Mouse (Mus musculus) hindbrain, embryonic 15.5 days (tissue): ENCODE results near the gene Fbxo8. TPM values are rescaled to one million over a fixed set of nuclear protein-coding genes. Genes with fewer than 3 reads are reported as not detected.

Experiments used
- ATAC-seq: fragments of 200-750 bp; cut with Nextera tagmentation; 2 replicates; pipeline ENCODE4 v1.8.0; 2017; ENCODE audit warnings: low read depth, moderate number of reproducible peaks, moderate TSS enrichment; ENCODE audit not compliant: low FRiP score
- H3K27ac ChIP-seq: fragments of 300-500 bp; sonication (generic); replicated peaks from 2 replicates; pipeline ENCODE4 v1.5.1; 2015; ENCODE audit warnings: mild to moderate bottlenecking, inconsistent platforms
- H3K27me3 ChIP-seq: fragments of 300-500 bp; sonication (generic); 2 replicates; pipeline ENCODE4 v1.6.1; 2015; ENCODE audit warnings: control low read depth, inconsistent platforms
- H3K36me3 ChIP-seq: fragments of 300-500 bp; sonication (generic); 2 replicates; pipeline ENCODE4 v1.6.1; 2015; ENCODE audit warnings: control low read depth, inconsistent platforms
- H3K4me1 ChIP-seq: fragments of 300-500 bp; sonication (generic); replicated peaks from 2 replicates; pipeline ENCODE4 v1.6.1; 2015; ENCODE audit warnings: control low read depth, inconsistent platforms
- H3K4me2 ChIP-seq: fragments of 300-500 bp; sonication (generic); 2 replicates; pipeline ENCODE4 v1.6.1; 2015; ENCODE audit warnings: moderate library complexity, mild to moderate bottlenecking, inconsistent platforms
- H3K4me3 ChIP-seq: fragments of 300-500 bp; sonication (generic); 2 replicates; pipeline ENCODE4 v1.5.1; 2015; ENCODE audit warnings: mild to moderate bottlenecking, inconsistent platforms
- H3K9ac ChIP-seq: fragments of 300-500 bp; sonication (generic); 2 replicates; pipeline ENCODE4 v1.6.1; 2015; ENCODE audit warnings: inconsistent platforms
- H3K9me3 ChIP-seq: fragments of 300-500 bp; sonication (generic); 2 replicates; pipeline ENCODE4 v1.6.1; 2016; ENCODE audit warnings: control low read depth, inconsistent platforms
- WGBS: fragments of 180-500 bp; shearing (Covaris S2); methylation state at CpG from one replicate; pipeline ENCODE4 v1.1.7; 2015; 5-methylcytosine and 5-hydroxymethylcytosine counted together
- polyA plus RNA-seq: library from polyadenylated mRNA; unstranded; fragments of >200 nt; fragmentation: Nextera tagmentation; extraction: Ambion mirVana; gene quantifications from 2 replicates; pipeline ENCODE4 v1.2.1, GENCODE M21; 2015

Gene Fbxo8
- polyA plus RNA-seq, 1 experiment from 2014 or later = 42.4 TPM

DNA sequence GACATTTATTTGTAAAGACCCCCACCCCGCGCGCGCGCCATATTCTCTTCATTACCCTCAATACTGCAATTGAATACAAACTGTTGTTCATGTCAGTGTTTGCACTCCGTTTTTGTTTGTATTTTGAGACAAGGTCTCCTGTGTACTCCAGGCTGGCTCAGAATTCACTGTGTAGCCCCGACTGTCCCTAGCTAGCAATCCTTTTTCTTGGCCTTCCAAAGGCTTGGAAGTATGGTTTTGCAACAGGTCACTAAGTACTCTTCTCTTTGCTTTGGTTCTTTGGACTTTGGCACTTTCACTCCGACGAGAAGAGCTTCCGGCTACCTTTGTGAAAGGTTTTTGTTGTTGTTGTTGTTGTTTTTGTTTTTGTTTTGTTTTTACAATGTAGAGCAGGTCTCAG lies 1.2 kb downstream of the Fbxo8 start:
- ATAC-seq = no peak

DNA sequence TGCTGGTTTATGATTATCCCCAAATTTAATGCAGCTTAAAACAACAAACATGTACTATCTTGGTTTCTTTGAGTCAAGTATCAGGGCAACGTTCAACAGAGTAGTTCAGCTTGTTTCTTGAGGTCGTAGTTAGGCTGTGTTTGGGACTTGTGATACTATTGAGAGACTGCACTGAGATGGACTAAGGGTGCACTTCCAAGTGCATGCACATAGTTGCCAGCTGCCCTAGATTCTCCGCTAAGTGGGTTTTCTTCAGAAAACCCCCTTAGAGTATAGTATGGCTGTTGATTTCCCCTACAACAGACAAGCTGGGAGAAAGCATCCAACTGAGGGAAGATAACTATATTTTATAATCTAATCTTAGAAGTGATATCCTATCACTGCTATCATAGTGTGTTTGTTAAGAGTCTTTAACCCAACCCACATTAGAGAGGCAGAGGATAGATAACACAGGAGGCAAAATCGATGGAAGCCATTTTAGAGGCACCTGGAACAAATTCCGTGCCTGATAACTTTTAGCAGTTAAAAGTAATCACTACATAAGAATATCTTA lies 1.7 kb downstream of the Fbxo8 start:
- no peak for ATAC-seq
- no peak overlapping the region for H3K4me3 ChIP-seq
- no peaks in the 10 kb centered on the region for H3K36me3 ChIP-seq
- WGBS = 81% methylated on average over 5 of the region's 5 CpGs
- H3K4me2 ChIP-seq = peak overlapping the region; percentile 70
- H3K27ac ChIP-seq = no peak overlapping the region
- H3K27me3 ChIP-seq = no peaks in the 10 kb centered on the region
- H3K9me3 ChIP-seq = no peaks in the 10 kb centered on the region
- no peak overlapping the region for H3K9ac ChIP-seq
- H3K4me1 ChIP-seq = peaks cover 17% of the 10 kb centered on the region

More for the DNA sequence above, 1.2 kb downstream of the Fbxo8 start:
- Histone ChIP-seq H3K9ac (peak overlapping the region; percentile 70), H3K4me3 (peak overlapping the region; percentile 86), H3K27me3 (no peaks in the 10 kb centered on the region), H3K27ac (no peak overlapping the region), H3K36me3 (no peaks in the 10 kb centered on the region), H3K9me3 (no peaks in the 10 kb centered on the region), H3K4me1 (peaks cover 17% of the 10 kb centered on the region), H3K4me2 (peak overlapping the region; percentile 70)
- WGBS = 26% methylated on average over 10 of the region's 10 CpGs

DNA sequence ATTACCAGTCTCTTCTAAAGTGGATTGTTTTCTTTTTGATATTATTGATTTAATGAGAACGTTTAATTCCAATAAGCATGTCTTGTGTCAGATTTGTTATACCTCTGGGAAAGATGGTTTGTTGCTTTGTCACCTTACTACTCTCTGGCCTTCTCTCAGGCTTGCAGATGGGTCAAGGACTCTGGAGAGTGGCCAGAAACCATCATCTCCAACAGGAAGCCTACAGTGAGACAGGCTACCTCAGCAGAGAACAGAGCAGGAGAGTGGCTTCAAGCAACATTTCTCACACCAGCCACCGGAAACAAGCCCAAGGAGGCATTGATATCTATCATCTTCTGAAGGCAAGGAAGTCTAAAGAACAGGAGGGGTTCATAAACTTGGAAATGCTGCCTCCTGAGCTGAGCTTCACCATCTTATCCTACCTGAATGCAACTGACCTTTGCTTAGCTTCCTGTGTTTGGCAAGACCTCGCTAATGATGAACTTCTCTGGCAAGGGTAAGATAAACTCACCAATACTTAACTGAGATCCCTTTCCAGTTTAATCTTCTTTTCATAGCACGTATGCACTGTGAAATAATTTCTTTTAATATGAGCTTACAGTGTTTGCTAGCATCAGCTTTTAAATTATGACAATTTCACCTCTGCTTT lies 13.6 kb downstream of the Fbxo8 start:
- Histone ChIP-seq H3K4me1 (no peaks in the 10 kb centered on the region), H3K9me3 (no peaks in the 10 kb centered on the region), H3K9ac (no peak overlapping the region), H3K4me3 (no peak overlapping the region), H3K27me3 (no peaks in the 10 kb centered on the region), H3K4me2 (no peak overlapping the region), H3K36me3 (no peaks in the 10 kb centered on the region), H3K27ac (no peak overlapping the region)
- no peak for ATAC-seq
- WGBS = 88% methylated on average over 4 of the region's 4 CpGs

DNA sequence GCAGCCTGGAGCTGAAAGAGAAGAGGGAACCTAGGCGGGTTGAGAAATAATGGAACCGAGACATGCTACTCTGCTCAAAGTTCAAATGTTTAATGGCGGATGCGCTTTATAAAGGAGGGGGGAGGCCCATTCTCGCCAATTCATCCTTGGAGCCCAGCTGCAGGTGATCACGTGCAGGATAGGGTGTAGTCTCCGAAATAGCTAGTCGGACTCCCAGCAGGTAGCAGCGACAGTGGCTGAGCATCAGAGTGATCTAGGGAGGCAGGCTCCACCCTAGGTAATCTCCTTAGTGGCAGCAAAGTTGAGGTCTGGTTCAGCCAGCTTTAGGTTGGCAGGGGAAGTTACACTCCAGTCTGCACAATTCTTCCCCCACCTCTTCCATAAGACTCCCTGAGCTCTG lies 16.0 kb downstream of the Fbxo8 start:
- Histone ChIP-seq H3K27me3 (no peaks in the 10 kb centered on the region), H3K4me2 (no peak overlapping the region), H3K9ac (no peak overlapping the region), H3K4me1 (no peaks in the 10 kb centered on the region), H3K27ac (no peak overlapping the region), H3K9me3 (no peaks in the 10 kb centered on the region), H3K4me3 (no peak overlapping the region), H3K36me3 (0 out of 2 replicates have a peak, but pooled peaks cover 3% of the 10 kb centered on the region)
- WGBS = 90% methylated on average over 9 of the region's 9 CpGs
- no peak for ATAC-seq

DNA sequence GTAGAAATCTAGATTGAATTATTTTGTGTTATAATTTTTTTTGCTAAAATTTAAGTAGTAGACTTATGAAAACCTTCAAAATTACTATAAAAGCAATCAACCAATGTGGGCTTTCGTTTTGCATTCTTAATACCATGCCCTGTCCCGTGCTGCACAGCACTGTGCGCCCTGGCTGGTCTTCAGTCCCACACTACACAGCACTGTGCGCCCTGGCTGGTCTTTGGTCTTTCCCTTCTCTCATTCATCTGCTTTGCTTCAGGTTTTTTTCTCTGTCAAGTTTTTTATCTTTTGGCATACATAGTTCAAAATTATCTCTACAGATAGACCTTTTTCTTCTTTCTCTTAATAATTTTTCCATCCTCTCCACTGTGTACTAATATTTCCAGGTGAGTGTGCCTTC lies 30.0 kb downstream of the Fbxo8 start:
- 94% methylated on average over 4 of the region's 4 CpGs for WGBS
- H3K4me1 ChIP-seq = no peaks in the 10 kb centered on the region
- H3K4me2 ChIP-seq = no peak overlapping the region
- H3K36me3 ChIP-seq = no peaks in the 10 kb centered on the region
- no peak for ATAC-seq
- no peak overlapping the region for H3K27ac ChIP-seq
- no peak overlapping the region for H3K9ac ChIP-seq
- H3K9me3 ChIP-seq = no peaks in the 10 kb centered on the region
- H3K4me3 ChIP-seq = no peak overlapping the region
- no peaks in the 10 kb centered on the region for H3K27me3 ChIP-seq

DNA sequence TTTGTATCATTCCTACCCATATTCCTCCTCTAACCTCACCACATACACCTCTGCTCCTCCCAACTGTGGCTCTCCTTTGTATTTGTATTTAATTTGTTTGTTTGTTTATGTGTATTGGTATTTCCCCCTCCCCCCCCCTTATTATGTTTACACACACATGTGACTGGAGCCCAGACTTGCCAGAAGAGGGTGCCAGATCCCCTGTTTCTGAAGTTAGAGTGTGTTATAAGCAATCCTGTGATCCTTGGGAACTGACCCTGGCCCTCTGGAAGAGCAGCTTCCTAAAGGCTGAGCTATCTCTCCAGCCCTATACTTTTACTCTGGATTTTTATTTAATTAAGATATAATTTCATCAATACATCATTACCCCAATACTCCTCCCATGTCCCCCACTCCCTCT lies 32.0 kb downstream of the Fbxo8 start:
- Histone ChIP-seq H3K36me3 (no peaks in the 10 kb centered on the region), H3K27me3 (no peaks in the 10 kb centered on the region), H3K4me3 (no peak overlapping the region), H3K9me3 (no peaks in the 10 kb centered on the region), H3K4me2 (no peak overlapping the region), H3K9ac (no peak overlapping the region), H3K4me1 (no peaks in the 10 kb centered on the region), H3K27ac (no peak overlapping the region)
- ATAC-seq = no peak

DNA sequence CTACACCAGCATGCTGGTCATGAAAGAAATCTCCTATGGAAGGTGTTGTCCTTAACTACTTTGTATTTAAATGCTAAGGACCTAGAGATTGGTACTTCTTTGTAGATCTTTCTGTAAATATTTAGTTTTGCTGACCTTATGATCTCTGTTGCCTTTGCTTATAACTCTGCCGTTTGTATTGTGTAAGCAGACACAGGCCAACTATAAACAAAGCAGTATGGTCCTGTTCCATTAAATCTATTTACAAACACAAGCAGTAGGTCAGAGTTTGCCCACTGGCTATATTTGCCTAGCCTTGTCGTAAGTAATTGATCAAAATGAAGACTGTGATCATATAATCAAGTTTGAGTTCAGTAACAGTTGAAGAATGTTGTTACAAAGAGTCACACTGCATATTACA lies 38.1 kb downstream of the Fbxo8 start:
- WGBS = 96% methylated on average over 2 of the region's 2 CpGs
- H3K9me3 ChIP-seq = no peaks in the 10 kb centered on the region
- peaks cover 7% of the 10 kb centered on the region; the same call in 1 of the 2 replicates for H3K36me3 ChIP-seq
- no peak overlapping the region for H3K4me3 ChIP-seq
- no peaks in the 10 kb centered on the region for H3K4me1 ChIP-seq
- no peaks in the 10 kb centered on the region for H3K27me3 ChIP-seq
- H3K9ac ChIP-seq = no peak overlapping the region
- no peak overlapping the region for H3K4me2 ChIP-seq
- no peak overlapping the region for H3K27ac ChIP-seq
- no peak for ATAC-seq

DNA sequence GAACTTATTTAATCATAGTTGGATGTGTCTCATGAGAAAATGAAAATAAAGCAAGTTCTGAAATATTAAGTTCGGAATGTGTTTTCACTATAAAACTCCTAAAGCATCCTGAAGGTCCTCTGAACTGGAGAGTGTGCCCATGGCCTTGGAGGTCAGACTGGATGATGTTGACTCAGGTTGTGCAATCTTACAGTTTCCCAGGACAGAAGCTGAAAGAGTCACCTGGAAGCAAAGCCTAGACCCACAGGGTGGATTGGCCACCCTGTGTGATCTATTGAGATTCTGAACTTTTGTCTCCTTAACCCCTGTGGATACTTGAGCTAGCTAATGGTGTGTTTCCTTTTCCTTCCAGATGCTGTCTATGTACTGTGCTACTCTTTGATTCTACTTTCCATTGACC lies 40.2 kb downstream of the Fbxo8 start:
- WGBS = 89% methylated on average over 1 of the region's 1 CpGs

DNA sequence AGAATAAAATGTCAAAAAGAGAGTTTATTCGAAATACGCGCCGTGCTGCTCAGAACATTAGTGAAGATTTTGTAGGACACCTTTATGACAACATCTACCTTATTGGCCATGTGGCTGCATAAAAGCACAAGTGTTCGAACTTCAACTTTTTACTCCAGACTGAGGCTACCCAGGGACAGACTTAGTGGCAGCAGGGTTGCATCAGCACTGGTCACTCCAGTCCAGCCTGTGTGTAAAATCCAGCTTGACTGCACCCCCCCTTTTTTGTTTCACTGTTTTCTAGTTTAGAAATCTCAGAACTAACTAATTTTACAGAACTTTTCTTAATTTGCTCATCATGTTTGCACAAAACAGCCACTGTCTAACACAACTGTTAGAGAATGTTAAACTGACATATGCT lies 40.6 kb downstream of the Fbxo8 start:
- H3K27me3 ChIP-seq = no peaks in the 10 kb centered on the region
- H3K27ac ChIP-seq = no peak overlapping the region
- ATAC-seq = no peak
- peaks cover 7% of the 10 kb centered on the region; the same call in 1 of the 2 replicates for H3K36me3 ChIP-seq
- H3K9ac ChIP-seq = no peak overlapping the region
- H3K4me2 ChIP-seq = no peak overlapping the region
- H3K4me3 ChIP-seq = no peak overlapping the region
- no peaks in the 10 kb centered on the region for H3K9me3 ChIP-seq
- H3K4me1 ChIP-seq = no peaks in the 10 kb centered on the region
- WGBS = 95% methylated on average over 5 of the region's 5 CpGs

More for the DNA sequence above, 40.2 kb downstream of the Fbxo8 start:
- H3K4me1 ChIP-seq = no peaks in the 10 kb centered on the region
- no peaks in the 10 kb centered on the region for H3K9me3 ChIP-seq
- no peak overlapping the region for H3K4me3 ChIP-seq
- H3K9ac ChIP-seq = no peak overlapping the region
- H3K36me3 ChIP-seq = peaks cover 7% of the 10 kb centered on the region; the same call in 1 of the 2 replicates
- H3K4me2 ChIP-seq = no peak overlapping the region
- no peak for ATAC-seq
- no peaks in the 10 kb centered on the region for H3K27me3 ChIP-seq
- H3K27ac ChIP-seq = no peak overlapping the region

DNA sequence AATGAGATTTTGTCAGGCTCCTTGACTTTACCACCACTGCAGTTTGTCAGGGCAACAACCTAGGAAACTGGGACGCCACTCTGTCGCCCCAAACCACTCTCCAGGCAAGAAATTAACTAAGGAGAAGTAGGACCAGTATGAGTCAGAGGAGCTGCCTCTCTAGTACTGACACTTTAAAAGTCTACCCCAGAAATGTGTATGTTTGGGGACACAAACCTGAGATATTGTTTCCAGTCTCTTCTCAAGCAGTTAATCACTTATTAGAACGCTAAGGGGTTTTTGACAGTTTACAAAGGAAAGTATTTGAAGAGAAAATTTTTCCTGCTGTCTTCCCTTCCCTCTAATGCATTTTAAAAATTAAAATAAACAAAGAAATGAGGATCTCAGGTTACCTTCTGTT lies 55.6 kb downstream of the Fbxo8 start:
- Histone ChIP-seq H3K4me1 (no peaks in the 10 kb centered on the region), H3K9ac (no peak overlapping the region), H3K4me2 (no peak overlapping the region), H3K27ac (no peak overlapping the region), H3K9me3 (no peaks in the 10 kb centered on the region), H3K36me3 (no peaks in the 10 kb centered on the region), H3K4me3 (no peak overlapping the region), H3K27me3 (no peaks in the 10 kb centered on the region)
- WGBS = 47% methylated on average over 3 of the region's 3 CpGs
- ATAC-seq = no peak

DNA sequence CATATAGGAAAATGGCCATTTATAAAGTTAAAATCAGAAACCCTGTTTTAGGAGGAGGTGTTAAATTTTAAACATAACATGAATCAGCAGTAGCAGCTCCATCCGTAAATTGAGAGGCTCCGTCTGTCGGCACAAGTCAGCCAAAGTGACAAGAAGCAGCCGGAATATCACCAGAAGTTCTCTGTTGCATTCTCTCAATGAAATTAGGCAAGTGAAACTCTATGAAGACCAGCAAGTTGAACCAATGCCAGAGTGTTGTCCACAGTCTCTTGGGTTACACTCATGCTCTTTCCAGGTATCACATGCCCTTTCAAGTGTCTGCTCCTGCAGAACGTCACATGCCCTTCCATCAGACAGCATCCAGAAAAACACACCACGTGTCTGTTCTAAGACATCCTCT lies 60.8 kb downstream of the Fbxo8 start:
- no peak overlapping the region for H3K4me3 ChIP-seq
- no peaks in the 10 kb centered on the region for H3K9me3 ChIP-seq
- no peak overlapping the region for H3K9ac ChIP-seq
- 95% methylated on average over 6 of the region's 6 CpGs for WGBS
- no peak overlapping the region for H3K27ac ChIP-seq
- no peak for ATAC-seq
- no peaks in the 10 kb centered on the region for H3K27me3 ChIP-seq
- no peak overlapping the region for H3K4me2 ChIP-seq
- H3K4me1 ChIP-seq = no peaks in the 10 kb centered on the region
- no peaks in the 10 kb centered on the region for H3K36me3 ChIP-seq

DNA sequence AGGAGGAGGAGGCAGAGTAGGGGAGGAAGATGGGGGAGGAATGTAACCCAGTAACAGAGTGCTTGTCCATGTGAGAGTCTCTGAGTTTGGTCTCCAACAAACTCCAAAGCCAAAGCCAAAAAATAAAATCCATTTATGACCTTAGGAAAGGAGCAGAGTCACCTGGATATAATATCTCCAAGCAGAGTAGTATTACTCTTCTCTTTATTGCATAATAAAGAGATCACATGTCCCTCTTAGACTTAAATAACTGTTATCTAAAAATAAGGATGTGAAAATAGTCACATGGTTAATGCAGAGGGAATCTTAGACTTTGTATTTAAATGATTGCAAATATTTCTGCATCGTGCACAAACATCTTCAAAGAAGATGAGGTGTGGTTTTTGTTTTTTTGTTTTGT lies 63.3 kb downstream of the Fbxo8 start:
- Histone ChIP-seq H3K36me3 (no peaks in the 10 kb centered on the region), H3K27ac (no peak overlapping the region), H3K4me1 (no peaks in the 10 kb centered on the region), H3K9me3 (no peaks in the 10 kb centered on the region), H3K4me3 (no peak overlapping the region), H3K4me2 (no peak overlapping the region), H3K9ac (no peak overlapping the region), H3K27me3 (no peaks in the 10 kb centered on the region)
- 87% methylated on average over 1 of the region's 1 CpGs for WGBS
- no peak for ATAC-seq

DNA sequence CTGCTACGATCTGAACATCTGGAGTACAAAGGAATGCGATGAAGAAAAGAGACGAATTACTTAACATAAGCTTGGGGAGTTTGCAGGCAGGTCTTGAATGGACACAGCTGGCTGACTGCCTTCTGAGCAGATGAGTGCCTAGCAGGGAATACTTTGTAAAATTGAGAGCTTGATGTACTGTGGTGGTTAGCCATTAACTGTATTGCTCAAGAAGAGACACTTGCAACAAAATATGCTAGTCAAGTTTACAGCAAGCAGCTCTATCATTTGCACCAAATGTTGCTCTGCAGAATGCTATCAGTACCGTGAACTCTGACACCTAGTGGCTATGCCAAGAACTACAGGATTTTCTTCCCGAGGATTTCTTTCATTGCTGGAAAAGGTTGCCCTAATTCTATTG lies 64.1 kb downstream of the Fbxo8 start:
- Histone ChIP-seq H3K9me3 (no peaks in the 10 kb centered on the region), H3K9ac (no peak overlapping the region), H3K4me2 (no peak overlapping the region), H3K36me3 (no peaks in the 10 kb centered on the region), H3K4me1 (0 out of 2 replicates have a peak, but pooled peaks cover 5% of the 10 kb centered on the region), H3K4me3 (no peak overlapping the region), H3K27ac (no peak overlapping the region), H3K27me3 (peaks cover 4% of the 10 kb centered on the region)
- ATAC-seq = peak; percentile 42; the same call in 1 of the 2 replicates
- 9% methylated on average over 5 of the region's 5 CpGs for WGBS
